Mouse (Mus musculus) left cerebral cortex, adult 9 months (tissue): ENCODE measurements around the gene Slc4a4.
A peak's percentile ranks its signal among the peaks of the same experiment; 100 is the strongest.
"Not testable (repeated sequence)": the region's sequence is repeated elsewhere in the genome, so short reads cannot be mapped to it uniquely, and the experiment has no call there.

Experiments
- DNase-seq, 2 experiments: peaks; one replicate each; pipeline ENCODE4 v3.0.0; 2022; ENCODE audit warnings: low spot score in 2 of 2

Gene Slc4a4

GRCm38 (mm10) chr5:89077711-89078110 is 191.1 kb downstream of the Slc4a4 start:
- DNase-seq: no peak

GRCm38 (mm10) chr5:89083476-89083875 is 196.9 kb downstream of the Slc4a4 start:
- DNase-seq: no peak

- peak in 1 of 2 experiments; percentile 25 for DNase-seq
These were observed 201.3 kb downstream of the Slc4a4 start for GRCm38 (mm10) chr5:89087916-89088315.

GRCm38 (mm10) chr5:89088462-89088861 is 201.8 kb downstream of the Slc4a4 start:
- peak in 1 of 2 experiments; percentile 35 for DNase-seq

- DNase-seq: no peak
These were observed 203.5 kb downstream of the Slc4a4 start for GRCm38 (mm10) chr5:89090131-89090530.

GRCm38 (mm10) chr5:89096371-89096770 is 209.8 kb downstream of the Slc4a4 start:
- no peak for DNase-seq

- DNase-seq: no peak
These were observed 210.7 kb downstream of the Slc4a4 start for GRCm38 (mm10) chr5:89097291-89097690.

GRCm38 (mm10) chr5:89098121-89098520 is 211.5 kb downstream of the Slc4a4 start:
- no peak for DNase-seq

GRCm38 (mm10) chr5:89099886-89100285 is 213.3 kb downstream of the Slc4a4 start:
- no peak for DNase-seq

GRCm38 (mm10) chr5:89102560-89102959 is 215.9 kb downstream of the Slc4a4 start:
- DNase-seq: no peak

GRCm38 (mm10) chr5:89105346-89105745 is 218.7 kb downstream of the Slc4a4 start:
- DNase-seq: no peak

- DNase-seq: no peak
These were observed 219.6 kb downstream of the Slc4a4 start for GRCm38 (mm10) chr5:89106217-89106616.

GRCm38 (mm10) chr5:89108809-89109208 is 222.2 kb downstream of the Slc4a4 start:
- DNase-seq: no peak

- DNase-seq: no peak
These were observed 223.2 kb downstream of the Slc4a4 start for GRCm38 (mm10) chr5:89109832-89110231.

- DNase-seq: not testable (repeated sequence)
These were observed 225.4 kb downstream of the Slc4a4 start for GRCm38 (mm10) chr5:89111987-89112386.

GRCm38 (mm10) chr5:89120881-89121280 is 234.3 kb downstream of the Slc4a4 start:
- peak in 1 of 2 experiments; percentile 26 for DNase-seq

GRCm38 (mm10) chr5:89123270-89123903 is 236.8 kb downstream of the Slc4a4 start:
- DNase-seq: no peak

- peak in 1 of 2 experiments; percentile 58 for DNase-seq
These were observed 241.6 kb downstream of the Slc4a4 start for GRCm38 (mm10) chr5:89128210-89128609.

- DNase-seq: peak; percentile 59 to 74
These were observed 249.2 kb downstream of the Slc4a4 start for GRCm38 (mm10) chr5:89135776-89136175.

- peak in 1 of 2 experiments; percentile 30 for DNase-seq
These were observed 253.5 kb downstream of the Slc4a4 start for GRCm38 (mm10) chr5:89140070-89140469.

- peak; percentile 23 to 40 for DNase-seq
These were observed 255.1 kb downstream of the Slc4a4 start for GRCm38 (mm10) chr5:89141761-89142160.

GRCm38 (mm10) chr5:89146276-89146675 is 259.7 kb downstream of the Slc4a4 start:
- DNase-seq: no peak

GRCm38 (mm10) chr5:89147282-89147790 is 260.7 kb downstream of the Slc4a4 start:
- no peak for DNase-seq
